Mouse (Mus musculus) embryonic fibroblast, embryonic 13.5 days (primary cell): ENCODE measurements around the gene Cramp1l.

Experiments
- CTCF ChIP-seq: IDR thresholded peaks from 2 replicates; pipeline ENCODE4 v1.5.1; 2011; ENCODE audit warnings: mild to moderate bottlenecking, control low read depth, low read length, moderate library complexity, borderline replicate concordance; ENCODE audit not compliant: insufficient read depth
- POLR2A ChIP-seq: IDR thresholded peaks from 2 replicates; pipeline ENCODE4 v1.6.1; 2011; ENCODE audit warnings: low read depth, mild to moderate bottlenecking, control low read depth, low read length, moderate library complexity

DNA sequence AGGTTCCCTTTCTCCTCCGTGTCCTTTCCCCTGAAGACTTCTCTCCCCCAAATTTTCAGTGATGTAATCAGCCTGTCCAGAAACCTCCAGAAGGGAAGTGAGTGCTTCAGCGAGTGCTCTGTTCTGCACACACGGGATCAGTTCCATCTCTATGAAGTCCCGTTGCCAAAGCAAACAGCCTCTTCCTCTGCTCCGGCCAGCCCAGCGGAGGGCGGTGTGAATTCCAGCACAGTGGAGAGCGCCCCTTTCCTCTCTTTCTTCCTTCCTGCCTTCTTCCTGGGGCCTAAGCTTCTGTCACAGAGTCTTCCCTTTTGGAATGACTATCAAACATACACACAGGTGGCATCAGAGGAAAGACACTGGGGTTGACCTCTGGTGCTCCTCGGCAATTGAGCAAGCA lies 48.8 kb upstream of the Cramp1l start:
- TF ChIP-seq CTCF (no peak), POLR2A (no peak)
